Mouse (Mus musculus): ENCODE results near the gene Nsmf. TPM values are rescaled to one million over a fixed set of nuclear protein-coding genes. Genes with fewer than 3 reads are reported as not detected.

The Nsmf gene
- polyA plus RNA-seq, 1 experiment from 2014 or later: 120 TPM

- no peak overlapping the region for H3K4me3 ChIP-seq
- H3K27ac ChIP-seq: no peak overlapping the region
- H3K27me3 ChIP-seq (replicated peaks): peaks cover 8% of the 10 kb centered on the region
- no peaks in the 10 kb centered on the region for H3K36me3 ChIP-seq
- no peaks in the 10 kb centered on the region for H3K9me3 ChIP-seq
- H3K4me1 ChIP-seq: peaks cover 15% of the 10 kb centered on the region; the same call in 1 of the 2 replicates
- ATAC-seq (ENCODE audit: low FRiP score, low read depth): no peak
- 44% methylated on average over 17 of the region's 17 CpGs for whole genome bisulfite sequencing
- H3K9ac ChIP-seq: no peak overlapping the region
- H3K4me2 ChIP-seq (replicated peaks): peak overlapping the region; percentile 39
Observed at GRCm38 (mm10) chr2:25094785-25095108, 40.6 kb downstream of the Nsmf start.

DNA sequence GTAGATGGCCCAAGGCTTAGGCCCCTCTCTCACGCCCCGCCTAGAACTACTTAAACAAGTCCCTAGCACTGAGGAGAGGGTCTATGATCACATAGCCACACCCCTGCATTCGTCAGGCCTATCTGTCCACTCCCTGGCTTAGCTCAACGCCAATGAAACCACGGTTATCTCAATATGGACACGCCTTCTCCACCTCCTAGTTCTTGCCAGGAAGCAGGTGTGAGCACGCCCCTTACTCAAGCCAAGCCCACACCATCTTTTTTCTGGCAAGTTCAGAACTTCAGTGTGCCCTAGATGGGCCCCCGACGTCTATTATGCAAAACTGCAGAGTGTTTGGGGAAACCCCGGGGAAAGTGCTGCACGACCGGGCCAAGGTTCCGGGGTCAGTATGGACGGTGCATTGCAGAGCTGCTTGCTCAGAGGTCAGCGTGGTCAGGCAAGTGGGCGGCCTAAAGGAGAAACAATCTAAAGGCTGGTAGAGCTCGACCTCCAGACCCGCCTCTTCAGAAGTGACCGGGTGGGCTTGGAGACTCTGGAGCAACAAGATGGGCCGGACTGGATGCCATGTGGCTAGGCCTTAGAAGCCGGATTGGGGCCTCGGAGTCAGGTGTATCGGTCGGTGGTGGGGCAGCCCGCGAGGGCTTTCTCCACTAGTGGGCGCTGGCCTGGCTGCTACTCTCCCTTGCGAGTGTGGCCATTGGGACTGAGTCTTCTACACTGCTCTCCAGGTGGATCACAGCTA, 41.1 kb downstream of the Nsmf start, which contains the start of gene Noxa1:
Noxa1 (minus strand) TSS at position 41 of the 742 bp plus-strand sequence.
- Histone ChIP-seq H3K4me3 (no peak within 1 kb of the TSS), H3K9me3 (no peaks in the 10 kb centered on the region), H3K4me2 (replicated peaks) (peak within 1 kb of the TSS; percentile 39), H3K27me3 (replicated peaks) (peaks cover 8% of the 10 kb centered on the region), H3K9ac (no peak within 1 kb of the TSS), H3K27ac (no peak within 1 kb of the TSS), H3K4me1 (peaks cover 17% of the 10 kb centered on the region; the same call in 1 of the 2 replicates), H3K36me3 (no peaks in the 10 kb centered on the region)
- no peak for ATAC-seq (ENCODE audit: low FRiP score, low read depth)
- WGBS: 46% methylated on average over 28 of the region's 28 CpGs

GRCm38 (mm10) chr2:25098005-25098615, 44.0 kb downstream of the Nsmf start:
- H3K36me3 ChIP-seq: no peaks in the 10 kb centered on the region
- 82% methylated on average over 3 of the region's 3 CpGs for WGBS
- no peak overlapping the region for H3K27ac ChIP-seq
- H3K27me3 ChIP-seq (replicated peaks): peaks cover 8% of the 10 kb centered on the region
- no peak for ATAC-seq (ENCODE audit: low FRiP score, low read depth)
- no peak overlapping the region for H3K9ac ChIP-seq
- H3K4me1 ChIP-seq: peaks cover 17% of the 10 kb centered on the region; the same call in 1 of the 2 replicates
- H3K4me2 ChIP-seq (replicated peaks): no peak overlapping the region
- H3K9me3 ChIP-seq: no peaks in the 10 kb centered on the region
- no peak overlapping the region for H3K4me3 ChIP-seq

- WGBS: 55% methylated on average over 5 of the region's 5 CpGs
- ATAC-seq (ENCODE audit: low FRiP score, low read depth): peak; percentile 70
- H3K27me3 ChIP-seq (replicated peaks): peaks cover 8% of the 10 kb centered on the region
- no peaks in the 10 kb centered on the region for H3K36me3 ChIP-seq
- no peak overlapping the region for H3K9ac ChIP-seq
- H3K4me3 ChIP-seq: no peak overlapping the region
- H3K27ac ChIP-seq: no peak overlapping the region
- H3K4me2 ChIP-seq (replicated peaks): no peak overlapping the region
- peaks cover 17% of the 10 kb centered on the region; the same call in 1 of the 2 replicates for H3K4me1 ChIP-seq
- H3K9me3 ChIP-seq: no peaks in the 10 kb centered on the region
Observed at GRCm38 (mm10) chr2:25098956-25099355, 44.8 kb downstream of the Nsmf start.

- Histone ChIP-seq H3K27me3 (replicated peaks) (0 out of 2 replicates have a peak, but pooled peaks cover 4% of the 10 kb centered on the region), H3K4me3 (no peak overlapping the region), H3K36me3 (no peaks in the 10 kb centered on the region), H3K9me3 (no peaks in the 10 kb centered on the region), H3K4me1 (peaks cover 16% of the 10 kb centered on the region; the same call in 1 of the 2 replicates), H3K9ac (no peak overlapping the region), H3K4me2 (replicated peaks) (no peak overlapping the region), H3K27ac (no peak overlapping the region)
- WGBS: 60% methylated on average over 3 of the region's 3 CpGs
- ATAC-seq (ENCODE audit: low FRiP score, low read depth): 0 out of 2 replicates have a peak, but pooled peaks have one; percentile 23
Observed at GRCm38 (mm10) chr2:25099703-25100102, 45.5 kb downstream of the Nsmf start.

- Histone ChIP-seq H3K27me3 (replicated peaks) (no peaks in the 10 kb centered on the region), H3K9me3 (no peaks in the 10 kb centered on the region), H3K9ac (no peak overlapping the region), H3K4me3 (no peak overlapping the region), H3K36me3 (no peaks in the 10 kb centered on the region), H3K4me1 (peaks cover 8% of the 10 kb centered on the region; the same call in 1 of the 2 replicates), H3K27ac (no peak overlapping the region), H3K4me2 (replicated peaks) (no peak overlapping the region)
- no peak for ATAC-seq (ENCODE audit: low FRiP score, low read depth)
- WGBS: 87% methylated on average over 2 of the region's 2 CpGs
Observed at GRCm38 (mm10) chr2:25104122-25104521, 50.0 kb downstream of the Nsmf start.

GRCm38 (mm10) chr2:25106045-25106444, 51.9 kb downstream of the Nsmf start:
- no peak overlapping the region for H3K27ac ChIP-seq
- H3K27me3 ChIP-seq (replicated peaks): no peaks in the 10 kb centered on the region
- no peak for ATAC-seq (ENCODE audit: low FRiP score, low read depth)
- H3K36me3 ChIP-seq: no peaks in the 10 kb centered on the region
- no peak overlapping the region for H3K4me3 ChIP-seq
- H3K4me1 ChIP-seq: no peaks in the 10 kb centered on the region
- no peaks in the 10 kb centered on the region for H3K9me3 ChIP-seq
- H3K4me2 ChIP-seq (replicated peaks): no peak overlapping the region
- no peak overlapping the region for H3K9ac ChIP-seq
- 89% methylated on average over 3 of the region's 3 CpGs for WGBS

DNA sequence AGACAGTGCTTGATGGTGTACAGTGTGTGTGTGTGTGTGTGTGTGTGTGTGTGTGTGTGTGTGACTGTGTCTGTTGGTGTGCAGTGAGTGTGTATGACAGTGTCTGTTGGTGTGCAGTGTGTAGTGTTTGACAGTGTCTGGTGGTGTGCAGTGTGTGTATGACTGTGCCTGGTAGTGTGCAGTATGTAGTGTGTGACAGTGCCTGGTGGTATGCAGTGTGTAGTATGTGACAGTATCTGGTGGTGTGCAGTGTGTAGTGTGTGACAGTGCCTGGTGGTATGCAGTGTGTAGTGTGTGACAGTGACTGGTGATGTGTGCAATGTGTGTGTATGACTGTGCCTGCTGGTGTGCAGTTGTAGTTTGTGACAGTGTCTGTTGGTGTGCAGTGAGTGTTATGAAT, 55.3 kb downstream of the Nsmf start:
- H3K27me3 ChIP-seq (replicated peaks): no peaks in the 10 kb centered on the region
- H3K27ac ChIP-seq: no peak overlapping the region
- H3K4me3 ChIP-seq: no peak overlapping the region
- no peaks in the 10 kb centered on the region for H3K36me3 ChIP-seq
- H3K4me2 ChIP-seq (replicated peaks): no peak overlapping the region
- no peaks in the 10 kb centered on the region for H3K9me3 ChIP-seq
- H3K4me1 ChIP-seq: peaks cover 4% of the 10 kb centered on the region; the same call in 1 of the 2 replicates
- no peak overlapping the region for H3K9ac ChIP-seq
- ATAC-seq (ENCODE audit: low FRiP score, low read depth): no peak

- ATAC-seq (ENCODE audit: low FRiP score, low read depth): no peak
- H3K27ac ChIP-seq: no peak overlapping the region
Observed at GRCm38 (mm10) chr2:25110505-25111183, 56.5 kb downstream of the Nsmf start.

DNA sequence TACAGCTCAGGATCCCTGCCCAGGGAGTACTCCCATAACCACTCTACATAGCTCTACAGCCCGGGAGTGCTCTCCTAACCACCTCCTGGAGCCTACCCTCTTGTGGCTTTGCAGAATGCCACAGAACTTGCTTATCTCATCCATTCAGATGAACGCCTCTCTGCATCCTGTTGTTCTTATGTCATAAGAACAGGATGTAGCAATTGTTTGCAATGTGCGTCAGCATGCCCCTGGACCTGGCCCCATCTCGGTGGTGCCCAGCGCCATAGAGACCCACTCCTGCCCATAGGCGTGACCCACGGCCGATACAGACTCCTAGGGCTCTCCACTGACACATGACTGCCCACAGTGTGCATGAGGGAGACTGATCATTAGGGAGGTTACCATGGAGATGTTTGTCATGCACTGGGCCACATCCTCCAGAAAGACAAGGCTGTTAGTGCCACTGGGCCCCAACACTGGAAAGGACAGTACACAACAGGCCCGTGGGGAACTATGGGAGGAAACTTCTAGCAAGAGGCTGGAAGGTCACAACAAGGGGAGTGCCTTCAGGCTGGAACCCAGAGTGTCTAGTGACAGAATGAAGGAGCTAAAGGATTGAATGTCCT, 57.1 kb downstream of the Nsmf start:
- ATAC-seq (ENCODE audit: low FRiP score, low read depth): no peak
- Histone ChIP-seq H3K27ac (no peak overlapping the region), H3K4me3 (no peak overlapping the region)

More at GRCm38 (mm10) chr2:25110505-25111183, 56.5 kb downstream of the Nsmf start:
- Histone ChIP-seq H3K4me2 (replicated peaks) (no peak overlapping the region), H3K27me3 (replicated peaks) (no peaks in the 10 kb centered on the region), H3K36me3 (no peaks in the 10 kb centered on the region), H3K4me3 (no peak overlapping the region), H3K9ac (no peak overlapping the region), H3K9me3 (no peaks in the 10 kb centered on the region), H3K4me1 (peaks cover 4% of the 10 kb centered on the region; the same call in 1 of the 2 replicates)

More for the DNA sequence above, 57.1 kb downstream of the Nsmf start:
- WGBS: 58% methylated on average over 9 of the region's 9 CpGs
- H3K4me1 ChIP-seq: peaks cover 4% of the 10 kb centered on the region; the same call in 1 of the 2 replicates
- no peaks in the 10 kb centered on the region for H3K27me3 ChIP-seq (replicated peaks)
- no peaks in the 10 kb centered on the region for H3K9me3 ChIP-seq
- no peaks in the 10 kb centered on the region for H3K36me3 ChIP-seq
- H3K9ac ChIP-seq: no peak overlapping the region
- H3K4me2 ChIP-seq (replicated peaks): no peak overlapping the region
